Mouse (Mus musculus): ENCODE data around the gene Rexo1. TPM values are rescaled to one million over a fixed set of nuclear protein-coding genes. Genes with fewer than 3 reads are reported as not detected.

The Rexo1 gene
- polyA plus RNA-seq, 1 experiment from 2014 or later: 28.8 TPM

DNA sequence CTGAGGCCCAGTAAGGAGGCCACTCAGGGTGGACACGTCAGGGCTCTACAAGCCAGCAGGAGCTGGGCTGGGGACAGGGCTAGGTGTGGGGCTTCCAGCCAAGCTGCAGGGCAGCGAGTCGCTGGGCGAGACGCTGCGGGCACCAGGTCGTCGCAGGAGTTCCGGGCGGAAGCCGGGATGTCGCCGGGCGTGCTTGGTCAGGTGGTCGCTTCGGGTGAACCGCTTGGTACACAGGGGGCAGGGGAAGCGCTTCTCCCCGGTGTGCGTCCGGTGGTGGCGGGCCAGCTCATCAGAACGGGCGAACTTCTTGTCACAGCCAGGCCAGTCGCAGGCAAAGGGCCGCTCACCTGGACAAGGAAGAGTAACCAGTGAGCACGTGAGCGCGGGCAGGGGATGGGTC, 7.5 kb upstream of the Rexo1 start:
- no peak overlapping the region for H3K4me2 ChIP-seq
- no peaks in the 10 kb centered on the region for H3K9me3 ChIP-seq
- 96% methylated on average over 29 of the region's 29 CpGs for WGBS
- no peaks in the 10 kb centered on the region for H3K27me3 ChIP-seq
- H3K9ac ChIP-seq: no peak overlapping the region
- peaks cover 62% of the 10 kb centered on the region for H3K4me1 ChIP-seq (replicated peaks)
- no peak for ATAC-seq (ENCODE audit: low FRiP score)
- H3K27ac ChIP-seq: no peak overlapping the region
- peaks cover 10% of the 10 kb centered on the region for H3K36me3 ChIP-seq
- H3K4me3 ChIP-seq: no peak overlapping the region

DNA sequence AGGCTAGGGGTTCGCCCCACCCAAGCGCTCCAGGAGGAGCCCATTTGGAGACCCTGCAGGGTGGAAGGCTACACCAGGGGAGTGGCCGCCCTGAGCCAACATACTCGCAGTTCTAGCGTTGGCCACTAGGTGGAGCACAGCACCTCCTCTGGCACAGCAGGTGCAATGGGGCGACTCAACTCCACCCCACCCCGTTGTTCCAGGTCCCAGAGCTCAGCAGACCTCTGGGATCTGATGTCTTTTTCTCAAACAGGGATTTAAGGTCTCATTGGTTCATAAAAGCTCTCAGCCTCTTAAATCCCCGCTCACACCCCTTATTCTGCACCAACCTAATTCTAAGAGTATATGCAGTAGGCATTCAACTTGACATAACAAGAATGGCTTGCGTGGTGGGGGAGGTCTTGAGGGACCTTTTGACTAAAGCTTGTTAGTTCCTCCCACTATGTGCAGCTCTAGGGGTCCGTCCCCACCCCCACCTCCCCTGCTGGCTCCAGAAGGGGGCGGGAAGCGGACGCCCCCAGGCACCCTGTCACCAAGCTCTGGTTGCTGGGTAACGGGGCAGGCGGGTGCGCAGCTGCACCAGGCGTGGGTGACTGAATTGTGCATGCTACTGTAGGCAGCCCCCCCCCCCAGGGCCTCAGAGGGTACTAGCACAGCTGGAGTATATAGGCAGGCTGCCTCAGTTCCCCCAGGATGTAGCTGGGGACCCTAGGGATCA, 5.2 kb upstream of the Rexo1 start:
- Histone ChIP-seq H3K9me3 (no peaks in the 10 kb centered on the region), H3K4me2 (peak overlapping the region; percentile 44), H3K4me3 (0 out of 2 replicates have a peak overlapping the region, but pooled peaks have one; percentile 18), H3K4me1 (replicated peaks) (peaks cover 57% of the 10 kb centered on the region), H3K27me3 (no peaks in the 10 kb centered on the region), H3K36me3 (peaks cover 10% of the 10 kb centered on the region), H3K27ac (peak overlapping the region; percentile 84), H3K9ac (peak overlapping the region; percentile 56)
- ATAC-seq (ENCODE audit: low FRiP score): peak; percentile 50
- 5% methylated on average over 17 of the region's 17 CpGs for WGBS

GRCm38 (mm10) chr10:80560621-80561020, 739 bp downstream of the Rexo1 start:
- Histone ChIP-seq H3K27me3 (no peaks in the 10 kb centered on the region), H3K4me2 (peak overlapping the region; percentile 89), H3K36me3 (no peaks in the 10 kb centered on the region), H3K9me3 (no peaks in the 10 kb centered on the region), H3K4me1 (replicated peaks) (peaks cover 62% of the 10 kb centered on the region), H3K4me3 (peak overlapping the region; percentile 76), H3K9ac (peak overlapping the region; percentile 92), H3K27ac (peak overlapping the region; percentile 93)
- no peak for ATAC-seq (ENCODE audit: low FRiP score)
- WGBS: 1% methylated on average over 13 of the region's 13 CpGs

GRCm38 (mm10) chr10:80559431-80559830, 1.9 kb downstream of the Rexo1 start:
- Histone ChIP-seq H3K4me2 (peak overlapping the region; percentile 13; the same call in 1 of the 2 replicates), H3K9ac (no peak overlapping the region), H3K4me3 (no peak overlapping the region), H3K9me3 (no peaks in the 10 kb centered on the region), H3K27ac (no peak overlapping the region), H3K27me3 (no peaks in the 10 kb centered on the region), H3K36me3 (no peaks in the 10 kb centered on the region), H3K4me1 (replicated peaks) (peaks cover 62% of the 10 kb centered on the region)
- no peak for ATAC-seq (ENCODE audit: low FRiP score)
- WGBS: 92% methylated on average over 7 of the region's 7 CpGs

GRCm38 (mm10) chr10:80557346-80557965, 3.9 kb downstream of the Rexo1 start:
- Histone ChIP-seq H3K4me1 (replicated peaks) (peaks cover 50% of the 10 kb centered on the region), H3K36me3 (no peaks in the 10 kb centered on the region), H3K27me3 (no peaks in the 10 kb centered on the region), H3K27ac (no peak overlapping the region), H3K4me2 (peak overlapping the region; percentile 8; the same call in 1 of the 2 replicates), H3K9me3 (no peaks in the 10 kb centered on the region), H3K9ac (peak overlapping the region; percentile 35; the same call in 1 of the 2 replicates), H3K4me3 (no peak overlapping the region)
- no peak for ATAC-seq (ENCODE audit: low FRiP score)
- WGBS: 41% methylated on average over 5 of the region's 5 CpGs

- Histone ChIP-seq H3K4me1 (replicated peaks) (peaks cover 27% of the 10 kb centered on the region), H3K9me3 (no peaks in the 10 kb centered on the region), H3K4me3 (no peak overlapping the region), H3K9ac (no peak overlapping the region), H3K27ac (no peak overlapping the region), H3K27me3 (no peaks in the 10 kb centered on the region), H3K4me2 (no peak overlapping the region), H3K36me3 (peaks cover 19% of the 10 kb centered on the region)
- no peak for ATAC-seq (ENCODE audit: low FRiP score)
- WGBS: 91% methylated on average over 6 of the region's 6 CpGs
These were observed 7.4 kb downstream of the Rexo1 start for GRCm38 (mm10) chr10:80553997-80554396.

- ATAC-seq (ENCODE audit: low FRiP score): no peak
- H3K4me3 ChIP-seq: no peak overlapping the region
- no peak overlapping the region for H3K27ac ChIP-seq
- peaks cover 26% of the 10 kb centered on the region for H3K4me1 ChIP-seq (replicated peaks)
- peaks cover 23% of the 10 kb centered on the region for H3K36me3 ChIP-seq
- 96% methylated on average over 8 of the region's 8 CpGs for WGBS
- H3K27me3 ChIP-seq: no peaks in the 10 kb centered on the region
- H3K9me3 ChIP-seq: no peaks in the 10 kb centered on the region
- no peak overlapping the region for H3K4me2 ChIP-seq
- H3K9ac ChIP-seq: no peak overlapping the region
These were observed 7.8 kb downstream of the Rexo1 start for GRCm38 (mm10) chr10:80553575-80553974.

GRCm38 (mm10) chr10:80552364-80552763, 9.0 kb downstream of the Rexo1 start:
- Histone ChIP-seq H3K27me3 (no peaks in the 10 kb centered on the region), H3K36me3 (peaks cover 35% of the 10 kb centered on the region), H3K9ac (no peak overlapping the region), H3K4me3 (no peak overlapping the region), H3K4me2 (no peak overlapping the region), H3K27ac (no peak overlapping the region), H3K4me1 (replicated peaks) (peaks cover 16% of the 10 kb centered on the region), H3K9me3 (no peaks in the 10 kb centered on the region)
- ATAC-seq (ENCODE audit: low FRiP score): no peak
- 66% methylated on average over 9 of the region's 9 CpGs for WGBS

DNA sequence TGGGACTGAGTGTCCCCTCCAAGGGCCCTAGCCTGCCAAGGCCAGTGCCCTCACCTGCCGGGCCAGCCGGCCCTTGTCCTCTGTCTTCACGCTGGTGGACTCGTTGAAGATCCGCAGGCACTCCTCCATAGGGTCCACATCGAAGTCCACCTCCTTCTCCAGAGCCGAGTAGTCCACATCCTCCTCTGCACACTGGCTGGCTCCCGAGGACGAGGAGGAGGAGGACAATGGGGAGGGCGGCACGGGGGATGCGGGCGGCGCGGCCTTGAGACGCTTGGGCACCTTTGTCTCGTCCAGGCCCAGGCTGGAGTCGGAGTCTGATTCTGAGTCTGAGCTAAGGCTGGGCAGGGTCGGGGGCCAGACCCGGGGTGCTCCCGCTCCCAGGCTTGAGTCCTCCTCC, 12.1 kb downstream of the Rexo1 start:
- Histone ChIP-seq H3K27ac (no peak overlapping the region), H3K4me3 (no peak overlapping the region), H3K27me3 (no peaks in the 10 kb centered on the region), H3K4me1 (replicated peaks) (peaks cover 6% of the 10 kb centered on the region), H3K9me3 (no peaks in the 10 kb centered on the region), H3K4me2 (no peak overlapping the region), H3K9ac (no peak overlapping the region), H3K36me3 (peaks cover 66% of the 10 kb centered on the region)
- WGBS: 92% methylated on average over 21 of the region's 21 CpGs
- no peak for ATAC-seq (ENCODE audit: low FRiP score)

DNA sequence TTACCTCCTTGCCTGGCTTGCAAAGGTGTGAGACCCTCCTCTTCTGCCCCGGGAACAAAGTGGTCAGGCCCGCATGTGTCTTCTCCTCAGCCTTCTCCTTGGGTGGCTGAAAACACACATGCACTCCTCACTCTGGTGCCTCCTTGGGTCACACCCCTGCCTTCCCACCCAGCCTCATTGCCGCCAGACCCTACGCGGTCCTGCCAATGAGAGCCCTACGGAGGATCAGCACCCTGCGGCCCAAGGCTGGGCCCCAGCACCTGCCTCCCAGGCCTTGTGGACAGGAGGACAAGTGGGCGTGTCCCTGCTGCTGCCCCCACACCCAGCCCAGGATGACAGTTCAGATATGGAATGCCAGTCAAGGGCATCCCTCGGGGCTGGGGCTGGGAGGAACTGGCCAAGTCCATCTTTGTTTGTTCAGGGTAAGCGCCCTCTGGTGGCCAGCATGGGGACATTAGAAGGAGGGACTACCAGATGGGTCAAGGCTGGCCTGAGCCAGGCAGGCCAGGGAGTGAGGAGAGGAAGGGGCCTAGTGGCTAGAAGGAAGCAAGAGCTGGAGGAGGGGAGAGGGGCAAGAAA, 12.8 kb downstream of the Rexo1 start:
- Histone ChIP-seq H3K4me1 (replicated peaks) (peaks cover 6% of the 10 kb centered on the region), H3K27me3 (no peaks in the 10 kb centered on the region), H3K4me2 (no peak overlapping the region), H3K36me3 (peaks cover 74% of the 10 kb centered on the region), H3K9ac (no peak overlapping the region), H3K27ac (no peak overlapping the region), H3K4me3 (no peak overlapping the region), H3K9me3 (no peaks in the 10 kb centered on the region)
- 72% methylated on average over 10 of the region's 10 CpGs for WGBS
- ATAC-seq (ENCODE audit: low FRiP score): peak; percentile 60

DNA sequence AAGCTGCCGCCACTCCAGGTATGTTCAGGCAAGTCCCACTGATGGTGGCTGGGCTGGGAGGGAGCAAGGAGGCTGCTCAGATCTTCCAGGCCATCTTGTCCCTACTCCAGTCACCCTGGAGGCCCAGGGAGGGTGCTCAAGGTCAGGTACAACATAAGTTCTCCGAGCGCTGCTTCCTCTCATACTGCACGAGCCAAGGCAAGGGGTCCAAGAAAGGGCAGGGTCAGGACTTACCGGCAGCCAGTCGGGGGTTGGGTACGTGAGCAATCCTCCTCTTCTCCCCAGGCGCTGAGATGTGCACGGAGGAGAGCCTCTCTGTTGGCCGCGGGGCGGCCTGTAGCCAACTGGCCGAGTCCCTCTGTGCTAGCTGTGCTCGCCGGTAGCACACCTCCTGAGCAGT, 13.8 kb downstream of the Rexo1 start:
- no peak overlapping the region for H3K27ac ChIP-seq
- H3K27me3 ChIP-seq: no peaks in the 10 kb centered on the region
- 91% methylated on average over 15 of the region's 15 CpGs for WGBS
- ATAC-seq (ENCODE audit: low FRiP score): no peak
- no peaks in the 10 kb centered on the region for H3K9me3 ChIP-seq
- H3K4me1 ChIP-seq (replicated peaks): peaks cover 6% of the 10 kb centered on the region
- no peak overlapping the region for H3K9ac ChIP-seq
- no peak overlapping the region for H3K4me2 ChIP-seq
- H3K36me3 ChIP-seq: peaks cover 83% of the 10 kb centered on the region
- H3K4me3 ChIP-seq: no peak overlapping the region

DNA sequence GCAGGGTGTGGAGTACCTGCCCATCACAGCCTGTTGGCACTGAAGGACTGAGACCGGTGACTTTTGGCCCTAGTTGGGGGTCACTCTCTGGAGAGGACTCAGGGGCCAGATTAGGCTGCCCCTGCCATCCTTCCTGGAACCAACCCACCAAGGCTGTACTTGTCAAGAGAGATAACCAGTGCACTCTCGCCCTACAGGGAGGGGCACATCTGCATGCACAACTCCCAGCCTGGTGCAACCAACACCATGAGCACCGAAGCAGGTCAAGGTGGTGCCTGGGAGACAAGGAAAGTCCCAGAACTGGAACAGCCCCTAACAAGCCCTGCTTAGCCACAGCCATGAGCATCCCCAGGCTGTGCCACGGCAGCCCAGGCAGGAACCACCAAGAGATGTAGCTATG, 14.4 kb downstream of the Rexo1 start:
- no peak for ATAC-seq (ENCODE audit: low FRiP score)

More for the DNA sequence above, 14.4 kb downstream of the Rexo1 start:
- Histone ChIP-seq H3K4me2 (no peak overlapping the region), H3K4me1 (replicated peaks) (peaks cover 6% of the 10 kb centered on the region), H3K9ac (no peak overlapping the region), H3K27ac (no peak overlapping the region), H3K9me3 (no peaks in the 10 kb centered on the region), H3K36me3 (peaks cover 89% of the 10 kb centered on the region), H3K4me3 (no peak overlapping the region), H3K27me3 (no peaks in the 10 kb centered on the region)
- WGBS: 98% methylated on average over 4 of the region's 4 CpGs

All from hindbrain, embryonic 13.5 days (tissue).